Mouse (Mus musculus): ENCODE measurements around the gene Nphp4. TPM values are rescaled to one million over a fixed set of nuclear protein-coding genes. Genes with fewer than 3 reads are reported as not detected.
A peak's percentile ranks its signal among the peaks of the same experiment; 100 is the strongest.
"Not testable (repeated sequence)": the region's sequence is repeated elsewhere in the genome, so short reads cannot be mapped to it uniquely, and the experiment has no call there.

Nphp4 gene
- polyA plus RNA-seq, 1 experiment from 2014 or later, result 0.09 TPM

DNA sequence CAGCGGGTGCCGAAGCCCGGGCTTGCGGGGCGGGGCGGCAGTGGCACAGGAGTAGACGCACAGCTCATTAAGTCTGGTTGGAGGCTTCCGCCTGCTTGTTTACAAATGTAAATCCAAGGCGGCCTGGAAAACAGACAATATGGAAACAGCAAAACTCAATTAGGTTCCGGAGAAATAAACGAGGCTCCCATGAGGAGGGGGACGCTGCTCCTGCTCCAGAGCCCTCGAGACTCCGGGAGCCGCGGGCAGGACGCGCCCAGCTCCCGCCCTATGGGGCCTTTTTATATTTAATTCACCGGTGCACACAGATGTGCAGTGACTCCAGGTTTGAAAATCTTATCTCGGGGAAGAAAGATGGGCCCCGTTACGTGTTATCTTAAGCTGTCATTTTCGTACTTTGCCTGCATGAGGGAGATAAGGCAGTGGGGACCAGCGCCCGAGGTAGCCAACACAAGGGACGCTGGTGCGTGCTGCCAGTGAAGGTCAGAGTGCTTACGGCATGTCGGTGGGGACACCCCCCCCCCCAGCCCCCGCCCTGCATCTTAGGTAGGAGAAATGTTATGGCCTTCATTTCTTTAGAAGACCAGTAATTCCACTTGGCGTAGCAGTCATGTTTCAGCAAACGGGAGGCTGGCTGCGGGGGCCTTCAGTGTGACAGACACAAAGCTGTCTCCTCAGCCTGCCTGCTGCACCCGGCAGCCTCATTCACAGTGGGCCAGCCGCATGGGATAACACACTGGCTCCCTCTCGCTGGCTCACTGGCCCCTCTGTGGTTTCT is 71.6 kb downstream of the Nphp4 start:
- no peaks in the 10 kb centered on the region for H3K36me3 ChIP-seq (replicated peaks; ENCODE audit: insufficient read depth, low read length)
- H3K4me1 ChIP-seq (ENCODE audit: insufficient read depth), result no peaks in the 10 kb centered on the region
- H3K9ac ChIP-seq (replicated peaks), result no peak overlapping the region
- no peak overlapping the region for H3K4me3 ChIP-seq (ENCODE audit: low read depth, low read length)
- no peaks in the 10 kb centered on the region for H3K27me3 ChIP-seq (ENCODE audit: insufficient read depth, low read length)
- peak; percentile 83 for ATAC-seq
- H3K9me3 ChIP-seq (ENCODE audit: low read length), result no peaks in the 10 kb centered on the region
- no peak overlapping the region for H3K27ac ChIP-seq (ENCODE audit: low read depth)
- peak overlapping the region; percentile 32 for H3K4me2 ChIP-seq (ENCODE audit: low read depth, low read length)
- DNase-seq, result no peak
- WGBS (ENCODE audit: insufficient replicate concordance), result 42% methylated on average over 37 of the region's 37 CpGs
- TF ChIP-seq CTCF (IDR thresholded peaks at IDR 0.05; ENCODE audit: low read depth) (no peak), EP300 (IDR thresholded peaks at IDR 0.05; ENCODE audit: low read depth) (peak; percentile 84)

DNA sequence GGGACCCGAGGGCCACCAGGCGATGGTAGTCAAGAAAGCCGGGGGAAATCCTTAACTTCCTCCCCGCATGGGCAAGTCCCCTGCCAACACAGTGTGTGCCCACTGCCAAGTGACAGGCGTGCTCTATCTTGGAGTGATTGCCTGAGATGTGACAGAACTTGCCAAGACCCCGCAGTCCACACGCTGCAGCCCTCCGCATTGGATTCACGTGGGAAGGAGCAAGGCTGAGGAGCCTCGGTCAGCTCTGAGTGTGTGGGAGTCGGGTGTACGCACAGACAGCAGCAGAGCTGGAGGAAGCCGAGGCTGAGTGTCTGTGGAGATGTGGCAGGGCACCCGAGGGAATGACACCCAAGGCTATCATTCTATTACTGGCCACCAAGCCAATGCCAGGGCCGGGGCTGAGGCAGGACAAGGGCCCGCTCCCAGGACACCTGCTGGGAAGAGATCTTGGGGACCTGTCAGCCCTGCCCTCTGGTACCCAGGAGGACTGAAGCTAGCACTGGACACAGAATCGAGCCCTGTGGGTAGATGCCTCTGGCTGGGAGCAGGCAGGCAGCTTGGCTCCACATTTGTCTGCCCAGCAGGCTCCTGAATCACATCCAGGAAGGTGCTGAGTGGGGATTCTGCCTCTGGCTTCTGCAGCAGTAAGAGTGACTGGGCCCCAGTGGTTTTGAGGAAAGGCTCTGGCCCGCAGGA is 73.1 kb downstream of the Nphp4 start:
- Histone ChIP-seq H3K4me1 (ENCODE audit: insufficient read depth) (no peaks in the 10 kb centered on the region), H3K27me3 (ENCODE audit: insufficient read depth, low read length) (no peaks in the 10 kb centered on the region), H3K9me3 (ENCODE audit: low read length) (no peaks in the 10 kb centered on the region), H3K27ac (ENCODE audit: low read depth) (no peak overlapping the region), H3K9ac (replicated peaks) (no peak overlapping the region), H3K36me3 (replicated peaks; ENCODE audit: insufficient read depth, low read length) (no peaks in the 10 kb centered on the region), H3K4me2 (ENCODE audit: low read depth, low read length) (no peak overlapping the region), H3K4me3 (ENCODE audit: low read depth, low read length) (no peak overlapping the region)
- DNase-seq, result no peak
- WGBS (ENCODE audit: insufficient replicate concordance), result 86% methylated on average over 18 of the region's 18 CpGs
- TF ChIP-seq EP300 (IDR thresholded peaks at IDR 0.05; ENCODE audit: low read depth), result no peak
- TF ChIP-seq CTCF (IDR thresholded peaks at IDR 0.05; ENCODE audit: low read depth), result no peak
- no peak for ATAC-seq

DNA sequence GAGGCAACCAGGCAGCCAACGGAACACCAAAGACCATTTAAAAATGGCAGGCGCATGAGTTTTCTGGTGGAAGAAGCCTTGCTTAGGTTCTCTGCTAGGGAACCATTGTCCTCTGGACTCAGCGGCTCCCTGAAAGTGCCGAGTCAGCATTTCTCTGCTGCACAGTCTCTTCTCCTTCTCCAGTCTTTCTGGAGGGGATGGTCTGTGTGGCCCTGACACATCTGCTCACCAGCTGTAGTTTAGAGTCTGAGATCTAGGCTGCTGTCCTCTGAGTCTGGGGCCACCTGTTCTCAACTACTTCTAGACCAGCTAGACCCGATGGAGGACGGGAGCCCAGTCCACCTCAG is 73.7 kb downstream of the Nphp4 start:
- Histone ChIP-seq H3K27ac (ENCODE audit: low read depth) (no peak overlapping the region), H3K27me3 (ENCODE audit: insufficient read depth, low read length) (no peaks in the 10 kb centered on the region), H3K36me3 (replicated peaks; ENCODE audit: insufficient read depth, low read length) (no peaks in the 10 kb centered on the region), H3K9me3 (ENCODE audit: low read length) (no peaks in the 10 kb centered on the region), H3K4me1 (ENCODE audit: insufficient read depth) (no peaks in the 10 kb centered on the region), H3K4me3 (ENCODE audit: low read depth, low read length) (no peak overlapping the region), H3K4me2 (ENCODE audit: low read depth, low read length) (no peak overlapping the region), H3K9ac (replicated peaks) (no peak overlapping the region)
- TF ChIP-seq CTCF (IDR thresholded peaks at IDR 0.05; ENCODE audit: low read depth) (no peak), EP300 (IDR thresholded peaks at IDR 0.05; ENCODE audit: low read depth) (no peak)
- ATAC-seq (no peak), DNase-seq (no peak)
- WGBS (ENCODE audit: insufficient replicate concordance), result 85% methylated on average over 6 of the region's 6 CpGs

DNA sequence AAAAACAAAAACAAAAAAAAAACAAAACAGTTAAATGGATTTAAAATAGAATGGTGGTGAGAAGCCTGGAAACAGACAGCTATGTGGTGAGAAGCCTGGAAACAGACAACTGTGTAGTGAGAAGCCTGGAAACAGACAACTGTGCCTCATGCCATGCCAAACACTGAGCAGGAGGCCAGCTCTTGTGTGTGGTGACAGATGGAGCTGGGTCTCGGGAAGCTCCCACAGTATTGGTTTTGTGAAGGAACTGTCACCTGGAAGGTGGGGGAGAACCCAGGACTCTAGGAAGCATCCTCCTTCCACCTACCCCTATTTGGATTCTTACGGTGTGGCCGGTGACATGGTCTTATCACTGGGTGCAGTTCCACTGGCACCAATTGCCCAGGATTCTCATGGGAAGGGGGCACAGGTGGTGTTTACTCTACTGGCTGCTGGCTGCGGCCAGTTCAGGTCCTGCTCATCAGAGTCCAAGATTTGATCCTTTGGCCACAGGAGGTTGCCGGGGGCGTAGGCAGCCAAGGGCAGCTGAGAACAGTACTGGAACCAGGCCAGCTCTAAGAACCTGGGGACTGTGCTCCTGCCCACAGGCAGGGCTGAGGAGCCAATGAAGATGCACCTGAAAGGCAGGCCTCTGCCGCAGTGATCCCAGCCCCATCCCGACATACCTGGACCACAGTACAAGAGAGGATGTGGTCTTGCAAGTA is 77.2 kb downstream of the Nphp4 start:
- DNase-seq (no peak), ATAC-seq (no peak)
- Histone ChIP-seq H3K36me3 (replicated peaks; ENCODE audit: insufficient read depth, low read length) (no peaks in the 10 kb centered on the region), H3K9ac (replicated peaks) (no peak overlapping the region), H3K9me3 (ENCODE audit: low read length) (no peaks in the 10 kb centered on the region), H3K27me3 (ENCODE audit: insufficient read depth, low read length) (no peaks in the 10 kb centered on the region), H3K4me3 (ENCODE audit: low read depth, low read length) (no peak overlapping the region), H3K4me1 (ENCODE audit: insufficient read depth) (no peaks in the 10 kb centered on the region), H3K27ac (ENCODE audit: low read depth) (no peak overlapping the region), H3K4me2 (ENCODE audit: low read depth, low read length) (no peak overlapping the region)
- WGBS (ENCODE audit: insufficient replicate concordance), result 78% methylated on average over 8 of the region's 8 CpGs
- TF ChIP-seq CTCF (IDR thresholded peaks at IDR 0.05; ENCODE audit: low read depth) (no peak), EP300 (IDR thresholded peaks at IDR 0.05; ENCODE audit: low read depth) (no peak)

DNA sequence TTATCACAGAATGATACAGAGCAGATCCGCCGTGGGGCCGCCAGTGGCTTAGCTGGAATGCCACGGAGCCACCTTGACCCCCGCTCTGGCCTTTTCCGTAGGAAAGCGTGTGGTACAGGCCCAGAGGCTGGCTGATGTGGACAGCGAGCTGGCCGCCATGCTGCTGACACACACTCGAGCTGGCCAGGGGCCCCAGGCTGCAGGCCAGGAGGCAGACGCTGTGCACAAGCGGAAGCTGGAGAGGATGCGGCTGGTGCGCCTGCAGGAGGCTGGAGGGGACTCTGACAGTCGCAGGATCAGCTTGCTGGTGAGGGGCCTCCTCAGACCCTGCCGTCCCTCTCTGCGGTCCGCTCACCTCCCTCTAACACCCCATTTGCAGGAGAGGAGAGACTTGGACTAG is 77.9 kb downstream of the Nphp4 start:
- Histone ChIP-seq H3K4me3 (ENCODE audit: low read depth, low read length) (no peak overlapping the region), H3K4me2 (ENCODE audit: low read depth, low read length) (no peak overlapping the region), H3K9ac (replicated peaks) (no peak overlapping the region), H3K36me3 (replicated peaks; ENCODE audit: insufficient read depth, low read length) (no peaks in the 10 kb centered on the region), H3K27me3 (ENCODE audit: insufficient read depth, low read length) (no peaks in the 10 kb centered on the region), H3K27ac (ENCODE audit: low read depth) (no peak overlapping the region), H3K4me1 (ENCODE audit: insufficient read depth) (no peaks in the 10 kb centered on the region), H3K9me3 (ENCODE audit: low read length) (no peaks in the 10 kb centered on the region)
- ATAC-seq (no peak), DNase-seq (no peak)
- 54% methylated on average over 18 of the region's 18 CpGs for WGBS (ENCODE audit: insufficient replicate concordance)
- TF ChIP-seq CTCF (IDR thresholded peaks at IDR 0.05; ENCODE audit: low read depth), result no peak
- TF ChIP-seq EP300 (IDR thresholded peaks at IDR 0.05; ENCODE audit: low read depth), result no peak

DNA sequence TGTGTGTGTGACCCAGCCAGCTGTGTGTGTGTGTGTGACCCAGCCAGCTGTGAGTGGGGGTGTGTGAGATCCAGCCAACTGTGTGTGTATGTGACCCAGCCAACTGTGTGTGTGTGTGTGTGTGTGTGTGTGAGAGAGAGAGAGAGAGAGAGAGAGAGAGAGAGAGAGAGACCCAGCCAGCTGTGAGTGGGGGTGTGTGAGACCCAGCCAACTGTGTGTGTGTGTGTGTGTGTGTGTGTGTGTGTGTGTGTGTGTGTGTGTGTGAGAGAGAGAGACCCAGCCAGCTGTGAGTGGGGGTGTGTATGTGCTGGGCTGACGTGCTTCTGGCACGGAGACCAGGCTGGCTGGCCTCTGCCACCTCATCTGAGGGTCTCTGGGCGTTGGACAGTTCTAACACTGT is 79.3 kb downstream of the Nphp4 start:
- not testable (repeated sequence) for H3K9me3 ChIP-seq (ENCODE audit: low read length); H3K27me3 ChIP-seq (ENCODE audit: insufficient read depth, low read length); H3K36me3 ChIP-seq (replicated peaks; ENCODE audit: insufficient read depth, low read length); H3K27ac ChIP-seq (ENCODE audit: low read depth); H3K9ac ChIP-seq (replicated peaks); H3K4me1 ChIP-seq (ENCODE audit: insufficient read depth); DNase-seq; H3K4me3 ChIP-seq (ENCODE audit: low read depth, low read length); ATAC-seq; H3K4me2 ChIP-seq (ENCODE audit: low read depth, low read length)
- 50% methylated on average over 3 of the region's 3 CpGs for whole genome bisulfite sequencing (ENCODE audit: insufficient replicate concordance)
